Mouse (Mus musculus): ENCODE measurements around the gene Atp6v0a4.

DNA sequence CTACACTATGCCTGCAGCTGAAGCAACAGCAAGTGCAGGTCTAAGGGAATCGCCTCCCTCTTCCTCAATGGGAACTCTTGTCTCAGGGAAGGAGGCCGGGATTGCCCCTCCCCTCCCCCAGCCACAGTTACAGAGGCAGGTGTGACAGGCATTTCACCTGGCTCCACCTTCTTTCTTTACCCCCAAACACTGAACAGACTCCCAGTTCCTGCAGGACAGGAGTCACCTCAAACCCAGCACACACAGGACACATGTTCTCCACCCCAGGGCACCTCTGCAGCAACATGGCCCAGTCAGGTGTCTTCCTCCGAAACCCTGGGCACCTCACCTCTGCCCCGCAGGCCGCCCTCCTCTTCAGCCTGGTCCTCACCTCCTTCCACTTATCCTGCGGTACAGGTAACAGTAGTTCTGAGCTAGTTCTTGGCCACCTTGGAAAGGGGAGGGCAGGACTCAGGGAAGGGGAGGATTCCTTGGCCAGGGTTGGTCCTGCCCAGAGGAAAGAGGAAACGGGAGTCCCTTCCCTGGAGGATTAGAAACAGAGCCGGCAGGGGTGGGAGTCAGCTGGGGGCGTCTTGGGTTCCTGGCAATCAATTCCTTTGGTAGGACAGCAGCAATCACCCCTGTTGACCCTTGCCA lies 15.1 kb downstream of the Atp6v0a4 start, which contains the start of gene Tmem213:
- TF ChIP-seq CTCF (IDR thresholded peaks at IDR 0.05; ENCODE audit: low read depth): no peak
- no peak for TF ChIP-seq EP300 (optimal IDR thresholded peaks at IDR 0.05)

Data from stomach, postnatal 0 days (tissue).